Mouse (Mus musculus) left cerebral cortex, adult 9 months (tissue): Measurements from ENCODE around the gene 2410131K14Rik.
A peak's percentile ranks its signal among the peaks of the same experiment; 100 is the strongest.

Source experiments
- DNase-seq, 2 experiments: peaks; one replicate each; pipeline ENCODE4 v3.0.0; 2022; ENCODE audit warnings: low spot score in 2 of 2

2410131K14Rik gene

DNA sequence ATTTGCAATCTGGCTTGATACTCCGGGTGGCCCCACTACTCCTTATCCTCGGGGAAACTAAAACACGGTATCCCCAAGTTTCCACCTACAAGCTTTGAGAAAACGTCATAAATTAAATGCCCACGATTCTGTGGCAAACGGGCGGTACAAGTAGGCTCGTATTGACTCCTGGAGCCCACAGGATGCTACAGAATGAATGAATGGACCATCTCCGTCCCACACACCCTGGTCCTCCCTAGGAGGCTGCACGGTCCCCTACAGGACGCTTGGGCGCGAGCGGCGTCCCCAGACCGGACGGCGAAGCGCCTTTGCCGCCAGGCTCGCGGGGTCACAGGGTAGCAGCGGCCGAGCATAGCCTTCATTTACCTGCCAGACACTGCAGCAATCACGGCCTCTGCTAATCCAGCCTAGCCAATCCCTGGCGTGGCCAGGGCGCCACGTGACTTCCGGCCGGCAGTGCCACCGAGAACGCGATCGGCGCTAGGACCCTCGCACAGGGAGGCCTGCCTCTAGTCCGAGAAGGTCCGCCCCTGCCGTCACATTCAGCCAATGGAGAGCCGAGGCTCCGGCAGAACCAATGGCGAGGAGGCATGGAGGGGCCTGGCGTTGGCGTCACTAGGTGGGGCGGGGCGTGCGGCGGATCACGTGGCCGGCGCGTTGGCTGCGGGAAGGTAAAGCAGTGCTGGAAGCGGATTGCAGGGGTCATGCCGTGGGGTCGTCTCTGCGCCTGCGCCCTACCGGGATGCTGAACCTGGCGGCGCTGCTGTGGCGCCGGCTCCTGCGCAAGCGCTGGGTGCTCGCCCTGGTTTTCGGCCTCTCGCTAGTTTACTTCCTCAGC is at the start of gene 2410131K14Rik, which contains the start of gene Rnft2:
Gene 2410131K14Rik, plus strand, starts transcription at position 622 of the 838 bp plus-strand sequence.
Gene Rnft2, minus strand, starts transcription at position 511 of the 838 bp plus-strand sequence.
- DNase-seq, result peak; percentile 99 to 100

DNA sequence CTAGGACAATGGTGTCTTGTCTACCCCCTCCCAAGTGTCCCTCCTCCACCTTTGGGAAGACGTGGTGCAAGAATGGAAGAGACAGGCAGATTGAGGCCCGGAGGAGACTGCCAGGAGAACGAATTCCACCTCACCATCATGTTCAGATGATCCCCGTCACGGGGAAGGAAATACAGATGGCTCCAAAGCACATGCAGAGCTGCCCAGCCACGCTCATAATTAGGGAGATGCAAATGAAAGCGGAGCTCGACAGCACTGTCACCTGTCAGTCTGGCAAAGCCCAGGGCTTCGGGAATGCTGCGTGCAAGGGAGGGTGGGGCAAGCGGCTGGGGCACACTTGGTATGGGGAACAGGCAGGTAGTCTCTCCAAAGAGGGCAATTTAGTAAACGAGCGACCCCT is 47.6 kb upstream of the 2410131K14Rik start:
- DNase-seq, result no peak

GRCm38 (mm10) chr5:118199670-118200069 is 45.4 kb upstream of the 2410131K14Rik start:
- no peak for DNase-seq

- DNase-seq, result no peak
Measured at GRCm38 (mm10) chr5:118204675-118205440, 40.2 kb upstream of the 2410131K14Rik start.

DNA sequence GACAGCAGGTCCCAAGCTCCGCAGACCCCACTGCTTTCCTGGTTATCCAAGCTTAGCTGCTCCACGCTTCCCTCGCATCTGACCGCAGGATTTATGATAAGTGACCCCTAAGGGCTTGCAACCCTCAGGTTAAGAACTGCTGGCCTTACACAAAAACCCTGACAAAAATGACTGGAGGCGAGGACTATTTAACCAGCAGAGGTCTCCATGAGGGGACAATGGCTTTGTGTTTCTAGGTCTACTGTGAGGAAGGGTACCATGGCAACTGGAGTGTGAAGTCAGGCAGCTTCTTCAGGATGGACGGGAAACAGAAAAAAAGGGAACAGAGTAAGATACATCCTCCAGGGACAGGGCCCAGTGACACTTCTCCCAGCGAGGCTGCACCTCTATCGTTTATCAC is 39.2 kb upstream of the 2410131K14Rik start:
- no peak for DNase-seq

DNA sequence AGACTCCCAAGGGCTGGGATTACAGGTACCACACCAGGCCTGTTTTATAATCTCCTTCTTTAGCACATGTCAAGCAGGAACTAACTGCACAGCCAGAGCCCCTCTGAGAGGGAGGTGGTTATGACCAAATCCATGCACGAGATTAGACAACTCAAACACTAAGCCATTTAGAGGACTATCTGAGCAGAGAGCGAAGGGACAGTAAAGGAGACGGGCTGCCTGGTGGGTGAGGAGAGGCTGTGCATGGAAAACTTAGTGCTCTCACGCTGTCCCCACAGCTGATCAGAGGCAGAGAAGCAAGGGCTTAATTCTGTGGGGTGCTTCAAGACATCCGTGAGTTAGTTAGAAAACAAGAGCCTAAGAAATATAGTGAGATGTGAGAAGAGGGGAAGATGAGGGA is 31.0 kb upstream of the 2410131K14Rik start:
- no peak for DNase-seq

DNA sequence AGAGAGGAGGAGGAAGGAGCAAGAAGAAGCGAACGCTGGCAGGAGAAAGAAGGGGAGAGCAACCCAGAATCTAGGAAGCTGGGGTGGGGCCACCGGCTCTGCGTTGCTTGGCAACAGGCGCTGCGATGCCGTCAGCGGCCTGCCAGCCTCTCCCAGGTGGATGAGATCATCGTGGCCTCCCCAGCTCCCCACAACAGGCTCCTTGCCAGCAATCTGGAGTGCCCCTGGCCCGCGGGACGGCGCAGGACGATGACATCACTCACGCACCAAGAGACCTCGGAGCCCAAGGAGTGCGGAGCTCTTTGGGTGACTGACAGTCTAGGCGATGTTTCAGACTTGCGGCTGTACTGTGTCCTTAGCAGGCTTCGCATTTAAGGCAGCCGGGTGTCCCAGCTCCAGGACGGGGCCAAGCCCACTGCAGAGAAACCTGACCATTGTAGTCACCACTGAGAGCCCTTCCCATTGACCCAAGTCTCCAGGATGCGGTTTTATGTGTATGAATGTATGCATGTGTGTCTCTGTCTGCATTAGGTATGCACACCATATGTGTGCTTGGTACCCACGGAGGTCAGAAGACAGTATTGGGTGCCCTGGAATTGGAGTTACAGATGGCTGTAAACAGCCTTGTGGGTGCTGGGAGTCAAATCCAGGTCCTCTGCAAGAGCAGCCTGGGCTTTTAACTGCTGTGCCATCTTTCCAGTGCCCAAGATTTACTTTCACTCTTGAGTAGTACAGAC is 30.4 kb upstream of the 2410131K14Rik start:
- DNase-seq, result peak; percentile 77 to 88

GRCm38 (mm10) chr5:118217410-118217809 is 27.6 kb upstream of the 2410131K14Rik start:
- DNase-seq, result no peak

DNA sequence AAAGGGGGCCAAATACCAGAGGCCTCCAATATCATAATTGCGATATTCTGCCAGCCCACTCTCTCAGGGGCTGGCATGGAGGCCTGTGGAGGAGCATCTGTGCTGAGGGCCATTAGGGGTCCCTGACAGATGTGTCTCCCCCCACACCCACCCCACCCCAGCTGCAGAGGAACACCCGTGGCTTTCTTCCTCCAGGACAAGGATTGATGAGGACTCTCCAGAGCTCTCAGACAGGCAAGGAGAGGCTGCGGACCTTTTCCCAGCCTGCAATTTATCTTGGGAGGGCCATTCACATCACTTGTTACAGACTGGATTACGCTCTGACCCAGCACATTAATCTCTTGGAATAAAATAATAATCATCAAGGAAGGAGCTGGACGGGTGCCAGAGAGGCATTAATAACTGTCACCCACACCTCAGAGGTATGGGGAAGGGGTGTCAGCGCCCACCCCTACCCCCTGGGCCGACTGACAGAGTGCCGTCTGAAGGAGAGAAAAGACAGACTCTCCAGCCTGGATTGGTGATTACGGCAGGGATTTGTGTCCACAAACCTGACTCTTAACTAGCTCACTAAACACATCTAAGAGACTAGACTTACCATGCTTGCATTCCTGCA is 21.8 kb upstream of the 2410131K14Rik start:
- no peak for DNase-seq

GRCm38 (mm10) chr5:118230071-118230611 is 14.9 kb upstream of the 2410131K14Rik start:
- DNase-seq, result peak in 1 of 2 experiments; percentile 59

- no peak for DNase-seq
Measured at GRCm38 (mm10) chr5:118236891-118237290, 8.1 kb upstream of the 2410131K14Rik start.

DNA sequence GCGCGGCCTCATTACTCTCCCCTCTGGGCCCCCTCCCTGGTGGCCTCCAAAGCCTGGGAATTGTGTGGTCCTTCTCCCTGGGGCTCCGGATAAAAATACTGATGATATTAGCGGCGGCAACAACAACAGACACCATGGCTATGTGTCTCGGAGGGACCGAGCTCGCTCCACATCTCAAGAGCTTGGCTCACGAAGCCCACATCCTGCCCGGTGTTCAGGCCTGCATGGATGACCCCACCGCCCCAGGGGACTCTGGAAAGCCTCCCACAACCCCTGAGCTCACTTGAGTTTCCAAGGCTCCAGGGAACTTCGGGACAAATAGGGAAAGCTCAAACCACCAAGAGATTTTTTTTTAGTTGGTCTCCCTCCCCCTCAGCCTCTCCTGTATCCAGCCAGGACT is 5.4 kb upstream of the 2410131K14Rik start:
- DNase-seq, result no peak

DNA sequence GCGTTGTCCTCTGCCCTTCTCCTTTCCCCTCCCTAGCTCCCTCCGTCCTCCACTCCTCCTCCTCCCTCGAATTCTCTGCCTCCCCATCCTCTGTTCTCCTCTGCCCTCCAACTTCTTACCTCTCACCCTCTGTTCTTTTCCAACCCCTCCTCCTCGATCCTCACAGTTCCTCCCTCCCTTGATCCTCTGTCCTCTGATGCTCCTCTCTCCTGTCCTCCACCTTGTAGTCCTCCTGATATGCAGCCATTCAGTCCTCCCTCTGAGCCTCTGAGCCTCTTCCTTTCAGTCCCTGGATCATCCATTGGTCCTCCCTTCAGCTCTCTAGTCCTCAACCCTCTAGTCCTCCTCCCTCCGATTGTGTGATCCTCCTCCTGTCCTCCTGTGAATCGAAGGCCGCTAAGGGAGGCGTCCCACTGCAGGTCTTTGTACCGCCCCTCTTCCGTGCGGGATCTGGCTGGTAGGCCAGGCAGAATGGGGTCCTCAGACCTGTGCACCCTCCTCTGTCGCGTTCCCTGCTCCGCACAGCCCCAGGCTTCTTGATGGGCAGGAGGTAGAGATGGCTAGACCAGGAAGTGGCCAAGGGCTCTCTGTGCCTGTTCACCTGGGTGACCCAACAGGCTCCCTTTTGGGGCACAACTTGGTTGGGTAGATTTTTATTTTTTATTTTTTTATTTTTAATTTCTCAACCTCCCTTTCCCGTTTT is 730 bp downstream of the 2410131K14Rik start:
- peak in 1 of 2 experiments; percentile 25 for DNase-seq

GRCm38 (mm10) chr5:118247378-118247777 is 2.4 kb downstream of the 2410131K14Rik start:
- no peak for DNase-seq

GRCm38 (mm10) chr5:118250987-118251386 is 6.0 kb downstream of the 2410131K14Rik start:
- no peak for DNase-seq

DNA sequence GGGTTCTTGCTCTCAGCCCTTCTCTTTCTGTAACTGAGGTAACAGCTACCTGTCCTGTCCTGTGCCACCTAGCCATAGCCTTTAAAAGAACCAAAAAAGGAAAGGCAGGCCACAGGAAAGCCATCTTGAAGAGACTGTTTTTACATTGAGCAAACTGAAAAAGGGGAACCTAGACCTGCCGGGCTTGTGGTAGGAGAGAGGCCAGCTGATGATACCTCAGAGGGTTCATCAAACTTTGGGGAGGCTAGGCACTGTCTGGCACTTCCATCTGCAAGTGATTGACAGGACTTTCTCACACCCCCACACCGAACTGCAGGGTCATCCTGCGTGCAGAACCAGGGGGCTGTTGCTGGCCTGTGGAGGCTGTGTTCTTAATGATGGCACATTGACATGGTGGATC is 8.5 kb downstream of the 2410131K14Rik start:
- no peak for DNase-seq

DNA sequence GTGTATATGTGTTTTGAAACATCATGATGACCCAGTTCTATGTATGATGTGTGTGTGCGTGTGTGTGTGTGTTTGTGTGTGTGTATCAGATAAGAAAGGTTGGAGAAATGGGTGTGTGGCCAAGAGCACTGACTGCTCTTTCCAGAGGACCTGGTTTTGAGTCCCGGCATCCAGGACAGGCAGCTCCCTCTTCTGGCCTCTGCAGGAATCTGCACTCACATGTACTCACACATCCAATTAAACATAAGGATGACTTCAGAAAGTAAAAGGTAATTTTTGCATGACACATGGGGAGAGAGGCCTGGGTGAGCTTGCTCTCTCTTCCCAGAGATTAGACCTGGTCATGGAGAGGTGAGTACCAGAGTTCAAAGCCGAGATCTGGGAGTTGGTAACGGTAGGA is 12.0 kb downstream of the 2410131K14Rik start:
- DNase-seq, result no peak

GRCm38 (mm10) chr5:118259152-118259551 is 14.1 kb downstream of the 2410131K14Rik start:
- DNase-seq, result peak in 1 of 2 experiments; percentile 35

GRCm38 (mm10) chr5:118259636-118260035 is 14.6 kb downstream of the 2410131K14Rik start:
- DNase-seq, result no peak

GRCm38 (mm10) chr5:118260055-118260454 is 15.0 kb downstream of the 2410131K14Rik start:
- DNase-seq, result no peak

DNA sequence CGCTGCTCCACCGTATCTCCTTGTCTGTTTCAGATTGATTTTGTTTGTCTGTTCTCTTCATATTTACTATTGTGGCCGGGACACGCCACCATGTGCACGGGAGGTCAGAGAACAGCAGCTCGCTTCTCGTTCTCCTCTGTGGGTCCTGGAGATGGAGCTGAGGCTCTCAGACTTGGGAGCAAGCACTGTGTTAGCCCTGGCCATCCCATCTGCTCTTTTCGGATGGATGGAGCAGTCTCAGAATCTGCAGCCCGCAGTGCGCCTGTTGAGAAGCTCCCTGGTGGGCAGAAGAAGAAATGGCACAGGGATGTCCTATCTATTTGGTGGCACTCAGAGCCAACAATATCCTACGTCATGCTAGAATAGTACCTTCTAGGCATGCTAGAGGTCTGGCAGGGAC is 15.6 kb downstream of the 2410131K14Rik start:
- DNase-seq, result no peak
